Mouse (Mus musculus): Measurements from ENCODE around the gene Ddx52.

The Ddx52 gene

DNA sequence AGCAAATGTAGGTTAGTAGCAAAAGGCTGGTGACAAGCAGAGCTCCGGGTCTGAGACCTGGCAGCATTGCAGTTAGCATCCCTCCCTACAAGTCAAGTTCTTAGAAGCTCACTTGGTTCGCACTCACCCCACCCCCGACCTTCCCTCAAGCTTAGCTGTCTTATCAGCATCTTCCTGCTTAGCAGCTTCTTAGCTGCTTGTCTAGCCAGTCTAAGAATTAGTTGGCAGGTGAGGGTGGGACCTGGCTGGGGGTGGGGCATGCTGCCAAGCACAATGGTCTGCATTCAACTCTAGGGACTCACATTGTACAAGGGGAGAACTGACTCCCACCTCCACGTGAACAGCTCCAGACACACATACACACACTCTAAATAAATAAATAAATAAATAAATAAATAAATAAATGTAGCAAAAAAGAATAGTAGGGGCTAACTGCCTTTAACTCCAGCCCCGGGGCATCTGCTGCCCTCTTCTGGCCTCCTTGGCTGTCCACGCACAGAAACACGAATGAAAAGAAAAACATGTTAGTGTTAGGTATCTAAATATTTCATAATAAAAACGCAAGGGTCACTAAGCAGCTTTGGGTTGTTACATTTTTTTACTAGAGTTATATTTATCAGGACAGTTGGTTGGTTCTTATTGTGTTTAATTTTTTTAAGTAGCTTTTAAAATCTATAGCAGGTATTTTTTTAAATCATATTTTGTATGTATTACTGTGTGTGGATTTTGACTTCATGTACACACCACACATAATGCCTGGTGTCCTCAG lies 25.8 kb downstream of the Ddx52 start:
- in situ Hi-C loops (cut with MseI, MboI): no loop called here

DNA sequence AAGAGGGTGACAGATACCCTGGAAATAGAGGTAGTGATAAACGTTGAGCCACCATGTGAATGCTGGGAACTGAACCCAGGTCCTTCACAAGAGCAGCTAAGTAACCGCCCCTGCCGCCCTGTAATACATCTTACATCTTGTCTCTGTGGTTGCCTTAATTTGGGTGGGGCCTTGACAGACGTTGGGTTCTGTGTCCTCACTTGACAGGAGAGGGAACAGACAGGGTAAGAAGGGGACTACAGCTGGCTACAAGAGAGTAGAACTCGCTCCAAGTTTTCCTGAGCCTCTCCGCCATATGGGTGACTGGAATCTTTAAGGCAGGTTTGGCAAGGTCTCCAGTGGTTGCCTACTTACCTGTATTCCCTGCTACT lies 26.3 kb downstream of the Ddx52 start:
- in situ Hi-C loops (cut with MseI, MboI): no loop called here

DNA sequence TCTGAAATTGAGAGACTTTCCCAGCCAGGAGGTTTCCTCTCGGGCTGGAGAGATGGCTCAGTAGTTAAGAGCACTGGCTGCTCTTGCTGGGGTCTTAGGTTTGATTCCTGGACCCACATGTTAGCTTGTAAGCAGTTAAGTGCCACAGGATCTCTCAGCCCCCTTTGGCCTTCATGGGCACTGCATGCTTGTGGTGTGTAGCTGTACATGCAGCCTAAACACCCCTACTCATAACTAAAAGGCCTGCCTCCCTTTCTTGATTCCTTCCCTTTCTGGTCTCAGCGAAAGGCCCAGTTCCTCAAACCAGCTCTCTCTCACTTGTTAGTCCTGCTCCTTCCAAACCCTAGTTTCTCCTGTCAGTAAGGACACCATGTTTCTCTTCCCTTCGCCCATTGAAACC lies 27.2 kb downstream of the Ddx52 start:
- in situ Hi-C loops (cut with MseI, MboI): no loop called here

DNA sequence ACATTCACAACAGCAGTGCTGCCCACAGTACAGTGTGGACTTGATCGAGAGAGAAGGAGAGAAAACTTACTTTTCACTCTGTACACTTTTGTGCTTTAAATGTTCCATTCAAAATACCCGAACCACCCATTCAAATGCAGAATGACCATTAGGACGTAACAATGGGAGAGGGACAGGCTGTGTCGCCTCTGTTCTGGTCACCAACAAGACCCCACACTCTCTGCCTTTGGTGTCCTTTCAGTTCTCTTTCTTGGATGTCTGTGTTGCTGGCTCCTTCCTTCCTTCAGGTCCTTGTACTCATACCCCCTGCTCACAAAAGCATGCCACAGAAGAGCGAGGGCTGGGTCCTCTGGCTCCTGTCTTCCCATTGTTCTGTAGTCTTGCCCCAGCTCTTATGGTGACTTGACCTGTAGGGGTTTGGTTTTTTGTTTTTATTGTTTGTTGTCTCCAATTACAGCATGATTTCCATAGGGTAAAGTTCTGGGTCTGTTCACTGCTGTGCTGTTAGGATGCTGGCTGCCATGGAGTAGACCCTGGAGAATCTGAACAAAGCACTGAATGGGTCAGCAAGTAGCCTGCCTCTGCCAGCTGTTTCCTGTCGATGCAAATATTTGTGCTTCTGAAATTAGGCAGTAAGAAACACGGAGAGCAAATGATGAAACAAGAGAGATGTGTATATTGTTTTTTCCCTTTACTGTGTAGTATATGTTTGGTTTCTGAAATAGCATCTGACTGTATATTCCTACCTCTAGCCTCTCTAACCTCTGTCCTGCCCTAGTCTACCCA lies 32.9 kb downstream of the Ddx52 start:
- in situ Hi-C loops (cut with MseI, MboI): no loop called here

DNA sequence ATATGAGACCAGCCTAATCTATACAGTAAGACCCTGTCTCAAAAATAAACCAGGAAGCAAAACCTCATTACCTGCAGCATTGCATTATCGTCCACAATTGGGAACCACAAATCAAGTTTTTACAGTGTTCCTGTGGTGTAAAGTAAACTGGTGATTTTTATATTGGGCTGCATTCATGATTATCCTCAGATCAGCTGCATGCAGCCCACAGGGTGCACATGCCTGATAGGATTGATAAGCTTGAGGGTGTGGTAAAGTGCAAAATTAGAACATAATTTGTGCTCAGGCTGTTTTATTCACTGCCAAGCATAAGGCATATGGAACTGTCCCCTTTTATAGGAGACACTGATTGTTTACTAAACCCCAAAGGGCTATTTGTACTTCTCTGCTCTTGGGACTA lies 33.6 kb downstream of the Ddx52 start:
- in situ Hi-C loops (cut with MseI, MboI): no loop called here

DNA sequence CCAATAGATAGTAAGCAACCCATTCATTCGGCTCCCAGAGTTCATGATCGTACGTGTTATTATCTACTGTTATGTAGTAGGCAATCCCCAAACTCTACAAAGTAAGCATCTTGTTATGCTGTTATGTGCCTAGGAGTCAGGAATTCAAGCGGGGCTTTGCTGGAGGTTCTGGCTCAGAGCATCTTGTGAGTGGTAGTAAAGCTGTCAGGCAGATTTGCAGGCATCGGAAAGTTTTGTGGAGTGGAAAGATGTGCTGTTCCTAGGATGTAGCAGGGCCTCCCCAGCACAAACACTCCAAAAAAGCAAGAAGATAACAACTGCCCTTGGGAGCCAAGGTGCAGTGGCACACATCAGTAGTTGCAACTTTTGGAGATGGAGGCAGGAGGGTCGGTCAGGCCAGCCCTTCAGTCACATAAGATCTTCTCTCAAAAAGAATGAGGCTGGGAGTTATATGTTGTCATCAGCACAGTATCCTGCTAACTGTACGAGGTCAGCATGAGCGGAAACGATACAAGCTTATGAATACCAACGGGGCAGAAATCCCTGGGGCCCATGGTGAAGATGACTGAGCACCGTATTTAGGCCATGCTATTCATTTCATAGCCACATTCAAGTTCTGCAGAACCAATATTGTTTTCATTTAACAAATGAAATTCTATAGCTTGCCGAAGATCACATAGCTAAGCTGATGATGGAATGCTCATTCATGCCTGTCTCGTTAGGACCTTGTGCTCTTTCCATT lies 34.5 kb downstream of the Ddx52 start:
- in situ Hi-C loops (cut with MseI, MboI): no loop called here

DNA sequence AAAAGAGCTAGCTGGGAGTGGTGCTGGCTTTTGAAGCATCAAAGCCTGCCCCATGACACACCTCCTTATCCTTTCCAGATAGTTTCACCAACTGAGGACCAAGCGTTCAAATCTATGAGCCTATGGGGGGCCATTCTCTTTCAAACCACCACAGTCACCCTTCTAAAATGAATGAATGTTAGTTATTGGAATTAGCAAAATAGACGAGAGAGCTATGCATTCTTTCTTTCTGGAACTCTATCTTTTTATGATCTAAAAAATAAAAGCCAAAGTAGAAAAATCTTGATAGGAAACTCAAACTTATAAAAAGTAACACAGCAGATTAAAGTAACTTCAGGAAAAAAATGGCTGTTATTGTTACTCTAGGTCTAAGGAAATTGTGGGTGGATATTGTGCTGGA lies 35.9 kb downstream of the Ddx52 start:
- in situ Hi-C loops (cut with MseI, MboI): no loop called here

DNA sequence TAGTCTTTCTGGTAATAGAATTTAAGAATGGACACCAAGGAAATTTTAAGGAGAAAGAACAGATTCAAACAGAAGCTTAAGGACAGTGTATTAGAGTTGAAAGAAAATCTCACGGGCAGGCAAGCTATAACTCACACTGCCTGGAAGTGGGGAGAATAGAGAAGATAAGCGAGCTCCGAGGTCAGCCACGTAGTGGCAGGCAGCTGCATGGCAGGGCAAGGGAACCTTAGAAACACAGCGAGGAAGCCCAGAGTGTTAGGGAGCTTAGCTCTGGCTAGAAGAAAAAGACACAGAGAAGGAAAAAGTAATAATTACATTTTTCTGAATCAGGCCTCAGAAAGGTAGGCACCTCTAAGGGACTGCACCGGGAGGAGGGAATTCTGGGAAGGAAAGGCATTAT lies 38.1 kb downstream of the Ddx52 start:
- in situ Hi-C loops (cut with MseI, MboI): no loop called here

DNA sequence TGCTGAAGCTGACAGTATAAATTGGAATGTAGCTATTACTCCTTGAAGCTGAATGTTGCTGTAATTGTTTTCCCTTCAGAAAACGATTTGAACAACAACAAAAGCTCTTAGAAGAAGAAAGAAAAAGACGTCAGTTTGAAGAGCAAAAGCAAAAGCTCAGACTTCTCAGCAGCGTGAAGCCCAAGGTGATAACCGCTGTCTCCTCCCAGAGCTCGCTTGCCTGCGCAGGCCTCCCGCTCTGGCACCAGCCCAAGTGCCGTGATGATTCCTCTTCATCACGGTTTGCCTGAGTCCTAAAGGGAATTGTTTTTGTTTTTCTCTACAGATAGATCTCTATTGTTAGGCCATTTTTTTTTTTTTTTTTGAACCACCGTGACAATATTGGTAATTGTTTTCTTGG lies 39.5 kb downstream of the Ddx52 start:
- in situ Hi-C loops (cut with MseI, MboI): no loop called here

DNA sequence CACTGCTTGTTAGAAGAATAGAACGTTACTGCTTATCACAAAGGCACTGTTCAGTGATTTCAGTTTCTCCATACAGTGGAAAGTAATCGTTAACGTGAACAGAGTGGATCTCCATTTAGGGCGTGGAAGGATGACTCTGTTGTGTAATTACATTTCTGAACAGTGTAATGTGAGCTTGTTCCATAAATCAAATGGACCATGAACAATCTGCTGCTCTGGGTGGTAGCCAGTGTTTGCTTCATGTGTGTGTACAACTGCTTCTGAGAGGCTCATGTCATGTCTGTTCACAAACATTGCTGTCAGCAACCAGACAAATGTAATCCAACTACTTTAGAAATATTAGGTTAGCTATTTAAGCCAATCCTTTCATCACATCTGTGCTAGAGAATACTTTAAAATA lies 49.8 kb downstream of the Ddx52 start:
- in situ Hi-C loops (cut with MseI, MboI): no loop called here

DNA sequence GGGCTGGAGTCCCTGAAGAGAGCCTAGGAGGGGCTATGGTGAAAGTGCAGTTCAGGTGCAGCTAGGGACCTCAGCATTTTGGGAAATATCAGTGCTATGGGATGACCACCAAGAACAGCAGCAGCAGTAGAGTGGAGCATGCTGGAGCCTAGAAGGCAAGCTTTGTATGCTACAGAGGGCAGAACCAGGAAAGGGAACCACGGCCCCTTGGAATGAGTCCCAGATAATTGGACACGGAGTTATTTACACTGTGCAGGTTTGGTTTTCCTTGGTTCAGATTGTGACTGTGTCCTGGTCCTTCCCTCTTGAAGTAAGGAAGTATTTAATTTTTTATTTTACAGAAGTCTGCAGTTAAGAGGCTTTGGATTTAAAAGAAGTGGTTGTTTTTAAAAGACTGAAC lies 51.6 kb downstream of the Ddx52 start:
- in situ Hi-C loops (cut with MseI, MboI): no loop called here

DNA sequence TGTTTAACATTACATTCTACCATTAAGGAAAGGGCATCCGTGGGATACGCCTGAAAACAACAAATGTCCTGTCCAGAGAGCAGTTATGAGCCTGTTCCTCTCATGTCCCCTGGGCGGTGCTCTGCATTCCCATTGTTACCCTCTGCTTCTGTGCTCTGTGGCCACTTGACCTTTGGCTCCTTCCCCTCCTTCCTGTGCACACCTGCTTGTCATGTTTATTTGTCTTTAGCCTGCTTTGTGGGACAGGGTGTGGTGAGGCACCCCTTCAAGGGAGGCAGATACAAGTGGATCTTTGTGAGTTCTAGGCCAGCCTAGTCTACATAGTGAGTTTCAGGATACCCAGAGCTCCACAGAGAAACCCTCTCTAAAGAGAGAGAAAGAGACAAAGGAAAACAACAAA lies 52.6 kb downstream of the Ddx52 start:
- in situ Hi-C loops (cut with MseI, MboI): no loop called here

DNA sequence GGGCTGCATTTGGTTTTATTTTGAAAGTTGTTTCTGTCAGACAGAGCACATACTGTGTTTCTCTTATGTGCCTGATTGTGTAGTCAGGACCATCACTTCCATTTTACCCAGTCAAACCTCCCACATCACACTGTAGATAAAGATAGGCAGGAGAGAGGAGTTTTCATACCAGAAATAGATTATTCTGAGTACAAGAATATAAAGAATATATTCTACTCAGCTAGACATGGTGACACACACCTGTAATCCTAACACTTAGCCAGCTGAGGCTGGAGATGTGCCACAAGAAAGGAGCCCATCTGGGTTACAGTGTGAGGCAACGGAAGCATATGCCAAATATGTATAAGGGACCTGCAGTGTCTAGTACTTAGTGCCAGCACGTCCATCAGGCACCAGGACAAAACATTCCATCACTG lies 53.7 kb downstream of the Ddx52 start:
- in situ Hi-C loops (cut with MseI, MboI): no loop called here

DNA sequence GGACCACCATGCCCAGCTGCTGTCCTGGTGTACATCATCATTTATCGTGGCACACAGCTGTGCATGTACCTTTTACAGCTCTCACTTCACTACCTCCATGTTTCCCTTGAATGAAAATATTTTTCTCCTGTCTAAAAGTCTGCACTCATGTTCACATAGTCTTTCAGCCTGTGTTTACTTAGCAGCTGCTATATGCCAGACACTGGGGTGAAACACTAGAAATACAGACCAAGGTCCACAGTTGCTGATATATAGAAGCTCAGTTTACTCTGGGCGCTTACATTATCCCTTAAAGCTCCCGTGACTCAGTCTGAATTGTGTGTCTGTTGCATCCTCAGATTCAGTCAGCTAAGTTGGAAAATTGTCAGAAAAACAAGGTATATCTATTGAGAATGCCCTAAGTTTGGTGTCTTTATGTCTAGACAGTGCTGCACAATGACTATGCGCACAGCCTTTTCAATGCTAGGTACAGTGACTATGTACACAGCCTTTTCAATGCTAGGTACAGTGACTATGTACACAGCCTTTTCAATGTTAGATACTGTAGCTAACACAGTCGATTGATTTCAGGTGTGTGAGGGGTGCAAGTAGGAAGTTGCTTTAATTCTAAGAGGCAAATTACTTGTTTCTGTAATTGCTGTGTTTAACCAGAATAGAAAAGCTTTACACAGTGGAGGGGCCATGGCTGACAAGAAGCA lies 55.5 kb downstream of the Ddx52 start:
- in situ Hi-C loops (cut with MseI, MboI): no loop called here

DNA sequence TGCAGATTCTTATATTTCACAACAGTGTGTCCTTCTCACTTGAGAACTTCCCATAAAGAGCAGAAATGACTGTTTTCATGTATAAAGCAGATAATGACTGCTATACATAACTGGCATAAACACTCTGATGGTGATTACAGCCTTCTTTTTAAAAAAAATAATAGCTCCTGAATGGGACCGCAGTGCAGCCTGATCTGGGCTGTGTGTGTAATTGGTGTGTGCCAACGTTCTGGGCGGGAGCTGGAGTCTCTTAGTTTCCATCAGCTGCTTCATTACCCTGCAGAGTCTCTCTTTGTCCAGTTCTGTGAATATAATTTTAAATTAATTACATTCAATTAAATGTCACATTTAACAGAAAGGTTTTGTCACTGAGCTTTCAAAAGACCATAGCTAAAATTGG lies 57.1 kb downstream of the Ddx52 start:
- in situ Hi-C loops (cut with MseI, MboI): no loop called here

DNA sequence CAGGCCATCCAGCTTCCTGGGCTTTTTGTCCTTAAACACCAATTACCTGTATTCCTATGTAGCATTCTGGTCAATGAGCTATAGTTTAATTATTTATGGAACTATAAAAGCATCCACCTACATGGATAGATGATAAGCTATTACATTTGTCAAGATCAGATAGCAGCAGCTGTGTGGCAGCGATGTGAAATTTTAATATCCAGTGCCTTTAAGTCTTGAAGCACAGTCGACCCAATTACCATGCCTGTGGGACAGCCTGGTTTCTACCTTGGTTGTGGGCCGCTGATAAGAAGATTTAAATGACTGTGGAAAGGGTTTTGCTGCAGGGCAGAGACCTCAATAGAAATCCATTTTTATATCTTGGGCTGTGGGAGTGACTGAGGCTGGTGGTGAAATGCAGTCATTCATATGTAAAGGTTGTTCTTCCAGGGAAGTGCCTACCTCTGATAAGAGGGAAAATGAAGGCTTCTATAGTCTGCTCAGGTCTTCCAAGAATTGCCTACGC lies 57.6 kb downstream of the Ddx52 start:
- in situ Hi-C loops (cut with MseI, MboI): no loop called here

DNA sequence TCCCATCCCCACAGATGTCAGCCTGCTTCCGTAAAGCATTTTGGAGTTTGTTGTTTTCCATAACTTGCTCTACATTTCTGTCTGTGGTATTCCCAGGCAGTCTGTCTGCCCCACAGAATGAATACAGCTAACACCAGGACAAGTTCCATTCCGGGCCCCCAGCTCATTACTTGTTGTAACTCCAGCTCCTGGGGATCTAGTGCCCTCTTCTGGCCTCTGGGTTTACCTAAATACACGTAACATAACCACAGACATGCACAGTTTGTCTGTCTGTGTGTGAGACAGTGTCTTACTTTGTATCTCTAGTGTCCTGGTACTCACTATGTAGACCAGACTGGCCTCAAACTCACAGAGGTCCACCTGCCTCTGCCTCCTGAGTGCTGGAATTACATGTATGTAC lies 59.4 kb downstream of the Ddx52 start:
- in situ Hi-C loops (cut with MseI, MboI): no loop called here

DNA sequence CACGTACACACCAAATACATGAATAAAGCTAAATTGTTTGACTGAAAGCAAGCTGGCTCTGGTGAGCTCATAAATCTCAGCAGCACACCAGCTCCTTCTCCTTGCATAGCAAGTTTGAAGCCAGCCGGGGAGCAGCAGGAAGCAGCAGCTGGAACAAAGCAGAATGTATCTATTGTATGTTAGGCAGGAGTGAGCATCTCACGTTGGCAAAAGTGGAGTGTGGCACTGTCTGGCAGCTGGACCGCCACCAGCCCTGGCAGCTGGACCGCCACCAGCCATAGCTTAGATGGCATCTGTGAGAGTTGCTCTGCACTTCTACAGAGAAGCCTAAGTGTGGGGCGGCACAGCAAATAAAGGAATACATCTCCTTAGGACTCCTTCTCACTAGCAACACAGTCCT lies 62.1 kb downstream of the Ddx52 start:
- in situ Hi-C loops (cut with MseI, MboI): no loop called here

DNA sequence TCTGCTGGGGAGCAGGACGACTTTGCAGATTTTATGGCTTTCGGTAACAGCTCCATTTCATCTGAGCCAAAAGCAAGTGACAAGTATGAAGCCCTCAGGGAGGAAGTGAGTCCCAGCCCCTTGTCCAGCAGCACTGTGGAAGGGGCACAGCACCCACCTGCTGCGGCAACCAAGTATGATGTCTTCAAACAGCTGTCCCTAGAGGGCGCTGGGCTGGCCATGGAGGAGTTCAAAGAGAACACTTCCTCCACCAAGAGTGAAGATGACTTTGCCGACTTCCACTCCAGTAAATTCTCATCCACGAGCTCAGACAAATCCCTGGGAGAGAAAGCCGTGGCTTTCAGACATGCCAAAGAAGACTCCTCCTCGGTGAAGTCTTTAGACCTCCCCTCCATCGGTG lies 67.1 kb downstream of the Ddx52 start:
- in situ Hi-C loops (cut with MseI, MboI): no loop called here

DNA sequence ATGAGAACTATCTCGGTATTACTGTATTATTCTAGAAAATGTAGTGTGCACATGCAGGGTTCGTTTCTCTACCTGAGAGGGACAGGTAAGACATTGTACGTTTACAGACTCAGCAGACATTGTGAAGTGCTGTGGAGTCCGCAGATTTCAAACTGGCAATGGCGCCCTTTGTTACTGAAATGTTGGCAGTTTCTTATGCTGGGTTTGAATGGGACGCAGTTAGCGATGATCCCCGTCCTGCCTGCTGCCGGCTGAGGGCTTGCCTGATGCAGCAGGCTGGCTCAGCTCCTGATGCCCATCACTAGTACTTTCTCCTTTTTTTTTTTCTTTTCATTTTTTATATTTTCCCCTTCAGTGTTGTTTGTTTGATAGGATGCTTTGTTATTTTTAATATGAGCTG lies 68.5 kb downstream of the Ddx52 start:
- in situ Hi-C loops (cut with MseI, MboI): no loop called here

DNA sequence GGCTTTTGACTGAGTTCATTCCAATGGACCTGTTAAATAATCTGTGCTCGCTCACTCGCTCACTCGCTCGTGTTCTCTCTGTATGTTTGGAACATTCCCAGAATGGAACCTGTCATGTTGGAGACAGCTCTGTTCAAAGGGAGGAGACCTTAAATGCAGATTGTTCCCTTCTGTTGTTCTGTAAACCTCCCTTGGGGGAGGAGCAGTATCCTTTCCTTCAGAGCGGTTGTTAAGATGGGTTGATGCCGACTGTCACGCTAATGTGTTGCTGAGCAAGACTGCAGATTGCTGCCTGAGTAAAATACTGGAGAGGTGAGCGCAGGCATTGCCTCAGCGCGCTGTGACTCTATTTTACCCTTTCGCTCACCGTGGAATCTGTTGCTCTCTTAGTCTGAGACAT lies 69.2 kb downstream of the Ddx52 start:
- in situ Hi-C loops (cut with MseI, MboI): no loop called here

DNA sequence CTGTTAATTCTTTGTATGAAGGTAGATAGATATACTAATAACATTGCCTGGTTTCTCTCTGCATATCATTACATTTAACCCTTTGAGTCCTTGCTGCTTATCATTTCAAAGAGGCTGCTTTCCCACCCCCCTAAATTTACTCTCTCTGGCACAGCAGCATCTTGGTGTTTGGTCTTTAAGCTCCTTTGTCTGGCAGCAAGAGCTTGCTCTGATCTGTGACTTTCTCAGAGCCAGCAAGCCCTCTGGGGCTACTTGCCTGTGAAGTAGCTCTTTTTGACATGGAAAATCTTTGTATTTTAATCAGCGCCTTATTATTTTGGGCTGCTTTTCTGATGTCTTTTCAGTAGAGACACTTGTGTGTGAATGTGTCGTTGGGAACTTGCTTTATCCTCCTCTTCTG lies 69.7 kb downstream of the Ddx52 start:
- in situ Hi-C loops (cut with MseI, MboI): no loop called here
